Mouse (Mus musculus) lung, embryonic 16.5 days (tissue): ENCODE data around the gene Mpc2. TPM values are rescaled to one million over a fixed set of nuclear protein-coding genes. Genes with fewer than 3 reads are reported as not detected.

ENCODE experiments used
- ATAC-seq: fragments of 200-750 bp; cut with Nextera tagmentation; 2 replicates; pipeline ENCODE4 v1.8.0; 2017; ENCODE audit warnings: low read depth, mild to moderate bottlenecking, moderate library complexity
- H3K27ac ChIP-seq: fragments of 300-500 bp; sonication (generic); 2 replicates; pipeline ENCODE4 v1.5.1; 2014; ENCODE audit warnings: mild to moderate bottlenecking, control low read depth, low read length
- H3K27me3 ChIP-seq: fragments of 300-500 bp; sonication (generic); 2 replicates; pipeline ENCODE4 v1.6.1; 2014; ENCODE audit warnings: low read depth, low read length, mixed read lengths; ENCODE audit not compliant: control insufficient read depth, insufficient read depth
- H3K36me3 ChIP-seq: fragments of 300-500 bp; sonication (generic); 2 replicates; pipeline ENCODE4 v1.6.1; 2014; ENCODE audit warnings: low read length; ENCODE audit not compliant: control insufficient read depth, insufficient read depth
- H3K4me1 ChIP-seq: fragments of 300-500 bp; sonication (generic); replicated peaks from 2 replicates; pipeline ENCODE4 v1.6.1; 2014; ENCODE audit warnings: low read length, mixed read lengths; ENCODE audit not compliant: control insufficient read depth, insufficient read depth
- H3K4me2 ChIP-seq: fragments of 300-500 bp; sonication (generic); 2 replicates; pipeline ENCODE4 v1.6.1; 2014; ENCODE audit warnings: low read depth, low read length, control low read depth
- H3K4me3 ChIP-seq: fragments of 300-500 bp; sonication (generic); 2 replicates; pipeline ENCODE4 v1.5.1; 2014; ENCODE audit warnings: mild to moderate bottlenecking, low read length, control low read depth
- H3K9ac ChIP-seq: fragments of 300-500 bp; sonication (generic); 2 replicates; pipeline ENCODE4 v1.6.1; 2014; ENCODE audit warnings: low read length, control low read depth
- H3K9me3 ChIP-seq: fragments of 300-500 bp; sonication (generic); 2 replicates; pipeline ENCODE4 v1.6.1; 2016; ENCODE audit warnings: low read length; ENCODE audit not compliant: control insufficient read depth
- WGBS: fragments of 180-500 bp; shearing (Covaris S2); extraction: QIAGEN DNeasy Blood & Tissue Kit; methylation state at CpG from one replicate; pipeline ENCODE4 v1.1.7; 2014; 5-methylcytosine and 5-hydroxymethylcytosine counted together
- polyA plus RNA-seq: library from polyadenylated mRNA; unstranded; fragments of >200 nt; fragmentation: Nextera tagmentation; extraction: Ambion mirVana; gene quantifications from 2 replicates; pipeline ENCODE4 v1.2.1, GENCODE M21; 2015

Gene Mpc2
- polyA plus RNA-seq, 1 experiment from 2014 or later, result 144 TPM

DNA sequence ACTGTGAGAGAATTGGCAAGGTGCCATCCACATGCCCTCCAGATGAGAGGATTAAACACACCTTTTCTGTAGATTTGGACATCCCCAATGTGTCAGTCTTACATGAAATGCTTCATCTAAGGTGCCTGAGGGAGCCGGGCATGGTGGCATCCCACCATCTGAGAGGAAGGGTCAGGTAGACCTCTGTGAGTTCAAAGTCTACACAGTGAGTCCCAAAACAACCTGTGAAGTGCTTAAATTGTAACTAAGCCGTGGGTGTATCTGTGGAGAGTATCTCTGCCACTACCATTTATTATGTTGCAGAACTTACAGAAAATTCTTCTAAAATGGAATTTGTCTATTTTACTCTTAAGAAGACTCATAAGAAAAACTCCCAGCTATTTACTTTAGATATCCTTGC lies 25.7 kb downstream of the Mpc2 start:
- Histone ChIP-seq H3K27me3 (no peaks in the 10 kb centered on the region), H3K27ac (no peak overlapping the region), H3K4me3 (no peak overlapping the region), H3K4me2 (no peak overlapping the region), H3K4me1 (no peaks in the 10 kb centered on the region), H3K9me3 (no peaks in the 10 kb centered on the region), H3K9ac (no peak overlapping the region), H3K36me3 (peaks cover 5% of the 10 kb centered on the region; the same call in 1 of the 2 replicates)
- no peak for ATAC-seq
- 79% methylated on average over 2 of the region's 2 CpGs for WGBS

- no peaks in the 10 kb centered on the region for H3K27me3 ChIP-seq
- 67% methylated on average over 4 of the region's 4 CpGs for WGBS
- no peak overlapping the region for H3K27ac ChIP-seq
- ATAC-seq, result no peak
- H3K4me3 ChIP-seq, result no peak overlapping the region
- no peaks in the 10 kb centered on the region for H3K36me3 ChIP-seq
- H3K4me1 ChIP-seq, result no peaks in the 10 kb centered on the region
- H3K9me3 ChIP-seq, result no peaks in the 10 kb centered on the region
- H3K9ac ChIP-seq, result no peak overlapping the region
- H3K4me2 ChIP-seq, result no peak overlapping the region
These were observed 28.8 kb downstream of the Mpc2 start for GRCm38 (mm10) chr1:165489197-165489596.

GRCm38 (mm10) chr1:165498856-165499255 lies 38.4 kb downstream of the Mpc2 start:
- 47% methylated on average over 3 of the region's 3 CpGs for WGBS
- Histone ChIP-seq H3K4me2 (no peak overlapping the region), H3K9ac (no peak overlapping the region), H3K4me1 (peaks cover 5% of the 10 kb centered on the region; the same call in 1 of the 2 replicates), H3K27me3 (no peaks in the 10 kb centered on the region), H3K9me3 (no peaks in the 10 kb centered on the region), H3K36me3 (no peaks in the 10 kb centered on the region), H3K27ac (no peak overlapping the region), H3K4me3 (no peak overlapping the region)
- ATAC-seq, result no peak

- WGBS, result 19% methylated on average over 10 of the region's 10 CpGs
- Histone ChIP-seq H3K9ac (no peak overlapping the region), H3K4me3 (no peak overlapping the region), H3K9me3 (no peaks in the 10 kb centered on the region), H3K4me2 (no peak overlapping the region), H3K27me3 (no peaks in the 10 kb centered on the region), H3K27ac (no peak overlapping the region), H3K4me1 (peaks cover 5% of the 10 kb centered on the region; the same call in 1 of the 2 replicates), H3K36me3 (no peaks in the 10 kb centered on the region)
- ATAC-seq, result peak; percentile 73; the same call in 1 of the 2 replicates
These were observed 43.0 kb downstream of the Mpc2 start for GRCm38 (mm10) chr1:165503307-165504024.

- Histone ChIP-seq H3K9me3 (no peaks in the 10 kb centered on the region), H3K9ac (no peak overlapping the region), H3K27ac (no peak overlapping the region), H3K36me3 (no peaks in the 10 kb centered on the region), H3K4me1 (peaks cover 5% of the 10 kb centered on the region; the same call in 1 of the 2 replicates), H3K27me3 (no peaks in the 10 kb centered on the region), H3K4me2 (no peak overlapping the region), H3K4me3 (no peak overlapping the region)
- 81% methylated on average over 6 of the region's 6 CpGs for WGBS
- no peak for ATAC-seq
These were observed 45.9 kb downstream of the Mpc2 start for GRCm38 (mm10) chr1:165506303-165506702.

DNA sequence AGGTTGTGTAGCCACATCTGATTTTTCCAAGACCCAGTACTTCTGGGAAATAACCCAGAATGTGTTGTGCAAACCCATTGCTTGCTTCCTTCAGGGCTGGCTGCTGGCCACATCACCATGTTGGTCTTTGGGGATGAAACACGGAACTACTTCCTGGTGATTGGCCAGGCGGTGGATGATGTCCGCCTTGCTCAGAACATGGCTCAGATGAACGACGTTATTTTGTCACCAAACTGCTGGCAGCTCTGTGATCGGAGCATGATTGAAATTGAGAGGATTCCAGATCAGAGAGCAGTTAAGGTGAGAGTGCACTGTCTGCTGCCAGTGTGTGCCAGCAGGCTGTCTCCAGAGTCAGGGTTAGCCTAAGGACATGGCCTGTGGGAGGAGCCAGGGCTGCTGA lies 49.7 kb downstream of the Mpc2 start:
- no peak overlapping the region for H3K4me3 ChIP-seq
- 74% methylated on average over 6 of the region's 6 CpGs for WGBS
- H3K9ac ChIP-seq, result no peak overlapping the region
- no peak overlapping the region for H3K27ac ChIP-seq
- no peak for ATAC-seq
- H3K9me3 ChIP-seq, result no peaks in the 10 kb centered on the region
- no peak overlapping the region for H3K4me2 ChIP-seq
- no peaks in the 10 kb centered on the region for H3K27me3 ChIP-seq
- no peaks in the 10 kb centered on the region for H3K4me1 ChIP-seq
- no peaks in the 10 kb centered on the region for H3K36me3 ChIP-seq

DNA sequence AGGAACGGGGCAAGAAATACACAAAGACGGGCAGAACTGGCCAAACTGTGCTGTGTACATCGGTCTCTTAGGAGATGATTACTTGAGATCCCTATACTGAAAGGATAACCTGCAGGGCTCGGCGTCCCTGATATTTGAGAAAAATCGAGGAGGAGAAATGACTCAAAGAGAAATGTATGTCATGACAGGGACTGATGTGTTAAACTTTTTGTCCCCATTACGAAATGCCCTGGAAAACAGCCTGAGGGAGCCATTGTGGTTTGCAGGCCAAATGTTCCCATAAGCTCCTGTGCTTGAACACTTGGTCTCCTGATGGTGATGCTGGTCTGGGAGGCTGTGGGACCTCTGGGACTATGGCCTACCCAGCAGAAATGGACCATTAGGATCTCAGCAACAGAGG lies 60.3 kb downstream of the Mpc2 start:
- H3K4me2 ChIP-seq, result no peak overlapping the region
- H3K27me3 ChIP-seq, result no peaks in the 10 kb centered on the region
- no peak for ATAC-seq
- WGBS, result 87% methylated on average over 7 of the region's 7 CpGs
- H3K4me3 ChIP-seq, result no peak overlapping the region
- H3K27ac ChIP-seq, result no peak overlapping the region
- H3K9me3 ChIP-seq, result no peaks in the 10 kb centered on the region
- no peaks in the 10 kb centered on the region for H3K36me3 ChIP-seq
- no peaks in the 10 kb centered on the region for H3K4me1 ChIP-seq
- no peak overlapping the region for H3K9ac ChIP-seq

Other genes starting within 250 kb of the Mpc2 start
- 97.4 and 100 TPM in 2 replicates for gene Tiprl, start 223.6 kb upstream of the Mpc2 start, polyA plus RNA-seq
- gene Gpr161, start 164.8 kb upstream of the Mpc2 start, polyA plus RNA-seq, result 0.84 and 0.89 TPM in 2 replicates
- 15.9 and 18.9 TPM in 2 replicates for gene Dcaf6, start 162 bp upstream of the Mpc2 start, polyA plus RNA-seq
- gene Adcy10, start 24.5 kb downstream of the Mpc2 start, polyA plus RNA-seq, result not detected in 2 replicates
- gene Mpzl1, start 173.9 kb downstream of the Mpc2 start, polyA plus RNA-seq, result 176 and 183 TPM in 2 replicates
- 47.8 and 51.5 TPM in 2 replicates for gene Rcsd1, start 249.1 kb downstream of the Mpc2 start, polyA plus RNA-seq